Mouse (Mus musculus) hindlimb bud, embryonic 11.5 days (tissue): Measurements from ENCODE around the gene Kdm2b.

ENCODE experiments used
- DNase-seq: peaks from one replicate; pipeline ENCODE4 v3.0.0-alpha.2; 2012; ENCODE audit warnings: low read depth, low spot score; ENCODE audit errors: extremely low spot score

Kdm2b gene

DNA sequence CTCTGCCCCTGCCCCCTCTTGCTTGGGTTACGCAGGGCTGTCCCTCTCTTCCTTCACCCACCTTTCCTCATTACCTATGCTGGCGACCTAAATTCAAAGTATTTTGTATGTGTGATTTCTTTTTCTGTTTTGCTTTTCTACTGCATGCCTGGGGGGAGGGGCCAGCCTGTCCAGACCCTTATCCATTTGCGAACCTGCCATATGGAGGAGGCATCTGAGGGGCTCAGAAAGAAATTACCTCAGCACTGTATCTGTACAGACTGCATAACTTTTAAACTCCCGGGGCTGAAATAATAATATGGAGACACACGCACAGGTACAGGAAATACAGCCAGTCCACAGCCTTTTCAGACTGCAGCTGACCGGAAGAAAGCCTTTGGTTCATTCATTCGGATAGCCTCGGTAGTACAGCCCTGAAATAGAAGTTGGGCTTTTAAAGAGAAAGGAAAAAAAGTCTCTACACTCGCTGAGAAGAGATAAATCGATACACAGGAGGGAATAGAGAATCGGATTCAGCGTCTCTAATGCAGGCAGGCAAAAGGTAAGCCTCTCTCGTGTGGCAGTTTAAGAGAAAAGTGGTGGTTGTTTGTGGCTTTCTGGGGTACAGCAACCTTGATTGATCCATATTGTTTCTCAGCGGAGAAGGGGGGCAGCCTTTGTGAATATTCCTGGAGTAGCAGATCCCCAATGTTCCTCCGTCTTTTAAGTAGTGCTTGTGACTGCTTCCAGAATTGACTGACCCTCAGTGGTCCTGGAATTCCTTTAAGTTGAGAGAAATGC is at the start of gene Kdm2b:
Gene Kdm2b, minus strand, starts transcription at position 273 of the 780 bp plus-strand sequence.
- no peak for DNase-seq

DNA sequence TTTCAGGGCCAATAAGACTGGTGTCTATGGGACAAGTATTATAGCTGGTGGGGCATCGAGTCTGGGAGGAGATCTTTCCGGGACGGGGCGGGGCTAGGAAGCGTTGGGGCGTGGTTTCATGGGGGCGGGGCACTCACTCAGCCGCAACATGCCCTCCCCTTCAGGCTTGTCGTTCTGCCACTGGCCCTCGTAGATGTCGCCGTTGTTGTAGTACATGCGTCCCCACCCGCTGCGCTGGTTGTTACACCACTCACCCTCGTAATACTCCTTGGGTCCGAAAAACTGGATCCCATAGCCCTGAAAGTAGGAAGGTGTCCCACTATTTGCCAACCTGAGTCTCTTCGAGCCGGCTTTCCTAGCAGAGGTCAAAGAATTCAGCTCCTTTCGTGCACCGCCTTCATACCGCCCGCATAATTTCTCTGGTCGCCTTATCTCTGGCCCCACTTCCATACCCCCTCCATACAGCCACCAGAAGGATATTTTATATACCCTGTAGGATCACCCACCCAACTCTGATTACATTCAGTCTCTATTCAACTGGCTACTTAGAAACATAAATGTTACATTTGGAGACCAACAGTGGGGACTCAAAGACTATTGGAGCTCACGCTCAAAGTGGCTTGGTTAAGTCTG is 49.6 kb upstream of the Kdm2b start:
- no peak for DNase-seq

DNA sequence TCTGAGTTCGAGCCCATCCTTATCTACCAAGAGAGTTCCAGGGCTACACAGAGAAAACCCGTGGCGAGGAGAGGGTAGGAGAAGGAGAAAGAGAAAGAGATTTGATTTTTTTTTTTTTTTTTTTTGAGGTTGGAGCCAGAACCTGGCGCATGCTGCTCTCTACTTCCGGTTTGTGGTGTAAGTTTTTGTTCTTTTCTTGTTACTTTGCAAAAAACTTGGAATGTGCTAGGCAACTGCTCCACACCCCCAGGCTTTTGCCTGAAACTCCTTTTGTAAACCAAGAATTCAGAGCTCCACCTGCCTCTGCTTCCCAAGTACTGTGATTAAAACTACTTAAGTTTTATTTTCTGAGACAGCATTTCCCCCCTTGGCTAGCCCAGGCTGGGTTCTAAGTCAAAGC is 48.5 kb upstream of the Kdm2b start:
- DNase-seq = no peak

DNA sequence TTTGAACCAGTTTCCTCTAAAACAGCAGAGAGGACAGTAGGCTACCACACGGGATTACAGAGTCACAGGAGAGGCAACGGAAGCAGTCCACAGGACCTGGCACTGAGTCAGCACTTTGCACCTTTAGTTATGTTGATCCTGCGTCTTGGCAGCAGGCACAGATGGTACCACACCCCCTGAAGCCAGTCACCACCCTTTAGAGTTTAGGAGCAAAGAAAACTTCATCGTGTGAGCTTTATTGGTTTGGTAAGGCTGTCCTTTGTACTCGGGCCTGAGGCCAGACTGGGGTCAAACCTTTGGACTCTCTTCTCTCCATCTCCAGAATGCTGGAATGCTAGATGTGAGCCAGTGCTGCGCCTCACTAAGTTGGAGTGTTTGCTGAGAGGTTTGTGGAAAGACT is 45.9 kb upstream of the Kdm2b start:
- DNase-seq = no peak

DNA sequence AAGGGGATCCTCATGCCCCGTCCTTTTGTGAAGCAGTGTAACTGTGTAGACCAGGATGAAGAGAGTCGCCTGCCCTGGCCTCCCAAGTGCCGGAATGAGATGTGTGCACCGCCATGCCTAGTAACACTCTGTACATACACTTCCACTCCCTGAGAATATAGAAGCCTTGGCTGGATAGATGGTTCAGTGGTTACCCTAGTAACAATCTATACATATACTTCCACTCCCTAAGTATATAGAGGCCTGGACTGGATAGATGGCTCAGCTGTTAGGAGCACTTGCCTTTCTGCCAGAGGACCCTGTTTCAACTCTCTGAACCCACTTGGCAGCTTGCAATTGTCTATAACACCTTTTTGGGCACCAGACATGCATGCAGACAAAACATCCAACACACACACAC is 45.5 kb upstream of the Kdm2b start:
- DNase-seq = no peak

DNA sequence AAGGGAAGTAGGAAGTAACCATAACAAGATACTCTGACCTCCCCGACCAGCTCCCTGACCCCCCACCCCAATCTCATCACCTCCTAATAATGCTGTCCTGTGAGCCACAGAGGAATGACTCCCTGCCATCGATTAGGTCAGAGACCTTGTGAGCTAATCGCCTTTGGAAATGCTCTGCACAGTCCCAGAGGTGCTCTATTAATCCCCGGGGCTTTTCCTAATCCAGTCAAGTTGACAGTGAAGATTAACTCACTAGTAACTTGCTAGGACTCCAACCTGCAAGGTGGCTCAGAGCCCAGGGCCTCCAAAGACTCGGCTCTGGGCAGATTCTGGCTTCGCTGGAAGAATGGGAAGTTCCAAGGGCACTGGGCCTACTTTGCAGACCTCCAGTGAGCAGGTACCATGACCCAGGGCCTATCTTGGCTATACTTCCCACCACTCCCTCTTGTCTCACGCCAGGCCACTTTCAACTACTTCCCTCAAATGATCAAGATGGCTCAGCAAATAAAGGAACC is 44.1 kb upstream of the Kdm2b start:
- DNase-seq = no peak

DNA sequence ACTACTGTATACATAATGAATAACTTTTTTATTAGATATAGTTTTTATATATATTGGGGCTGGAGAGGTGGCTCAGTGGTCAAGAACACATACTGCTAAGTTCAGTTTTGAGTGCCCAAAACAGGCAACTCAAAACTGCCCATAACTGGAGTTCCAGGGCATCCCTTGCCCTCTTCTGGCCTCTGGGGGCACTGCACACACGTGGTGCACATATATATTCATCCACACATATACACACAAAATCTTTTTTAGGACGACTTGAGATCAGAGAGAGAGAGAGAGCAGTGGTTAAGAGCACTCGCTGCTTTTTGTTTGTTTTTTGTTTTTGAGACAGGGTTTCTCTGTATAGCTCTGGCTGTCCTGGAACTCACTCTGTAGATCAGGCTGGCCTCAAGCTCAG is 41.7 kb upstream of the Kdm2b start:
- no peak for DNase-seq

DNA sequence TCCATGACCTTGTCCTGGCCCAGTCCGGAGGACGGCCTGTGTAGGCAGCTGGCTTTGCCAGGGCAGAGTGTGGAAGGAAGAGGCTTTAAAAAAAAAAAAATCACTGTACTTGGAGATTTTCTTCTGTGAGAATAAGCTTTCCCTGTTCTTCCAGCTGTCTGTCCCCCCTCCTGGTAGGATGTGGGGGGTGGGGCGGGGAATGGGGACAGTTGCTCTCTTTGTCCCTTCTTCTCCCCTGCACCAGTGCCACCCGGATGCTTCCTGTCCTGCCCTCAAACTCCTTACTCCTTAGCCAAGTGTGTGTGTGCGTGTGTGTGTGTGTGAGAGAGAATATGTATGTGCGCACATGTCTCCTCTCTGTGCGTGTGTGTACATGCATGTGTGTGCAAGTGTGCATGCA is 40.1 kb upstream of the Kdm2b start:
- no peak for DNase-seq

DNA sequence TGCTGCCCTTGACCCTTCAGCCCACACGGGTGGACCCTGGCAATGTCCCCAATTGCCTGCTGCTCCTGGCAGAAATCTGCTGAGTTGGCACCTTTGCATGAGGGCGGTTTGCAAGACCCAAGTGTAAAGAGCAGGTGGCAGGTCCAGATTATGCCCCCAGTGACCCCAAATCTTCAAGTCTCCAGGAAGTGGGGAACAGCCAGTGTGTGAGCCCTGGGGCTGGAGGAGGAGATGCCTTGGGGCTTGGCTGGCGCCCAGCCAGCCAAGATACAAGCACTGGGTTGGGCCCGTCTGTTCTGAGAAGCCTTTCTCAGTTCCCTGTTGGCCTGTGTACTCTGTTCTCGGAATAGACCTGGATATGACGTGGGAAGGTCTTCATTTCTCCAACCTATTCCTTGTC is 37.8 kb upstream of the Kdm2b start:
- no peak for DNase-seq

DNA sequence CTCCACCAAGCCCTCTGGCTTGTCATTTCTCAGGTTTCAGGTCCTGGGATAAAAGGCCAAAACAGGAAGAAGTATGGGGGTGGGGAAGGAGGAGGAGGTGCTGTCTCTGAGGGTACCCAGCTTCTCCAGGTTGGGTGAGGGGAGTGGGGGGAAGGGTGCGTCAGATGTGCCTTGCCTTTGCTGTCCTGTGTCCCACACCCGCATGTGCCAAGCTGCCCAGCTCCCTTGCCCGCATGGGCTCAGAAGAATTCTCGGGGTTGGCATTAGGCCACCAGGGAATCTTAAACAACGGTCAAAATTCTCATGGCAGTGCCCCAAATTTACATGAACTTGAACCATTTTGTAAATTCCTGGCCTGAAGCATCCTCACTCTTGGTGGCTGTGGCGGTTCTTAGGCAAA is 36.8 kb upstream of the Kdm2b start:
- no peak for DNase-seq

DNA sequence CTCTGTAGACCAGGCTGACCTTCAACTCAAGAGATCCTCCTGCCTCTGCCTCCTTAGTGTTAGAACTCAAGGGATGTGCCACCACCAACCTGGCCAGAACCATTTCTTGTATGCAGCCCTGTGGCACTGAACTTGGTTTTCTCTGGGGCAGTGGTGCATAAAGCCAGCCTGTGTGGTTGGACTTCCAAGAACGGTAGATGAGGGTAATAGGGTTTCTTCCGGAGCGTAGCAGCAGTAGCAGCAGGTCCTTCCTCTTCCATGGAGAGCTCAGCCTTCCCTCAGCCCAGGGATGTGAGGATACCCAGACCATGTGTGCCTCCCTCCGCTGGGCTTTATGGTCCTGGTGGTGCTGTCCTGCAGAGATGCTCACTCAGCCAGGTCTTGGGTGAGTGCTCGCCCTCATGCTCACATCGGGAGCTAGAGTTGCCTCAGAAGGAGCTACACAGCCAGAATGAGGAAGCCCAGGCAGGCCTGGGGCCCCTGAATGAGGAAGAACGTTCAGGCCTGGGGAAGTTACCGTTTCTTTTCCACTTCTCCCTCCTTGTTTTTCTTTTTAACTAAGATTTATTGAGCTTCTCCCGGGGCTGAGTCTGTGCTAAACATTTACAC is 35.4 kb upstream of the Kdm2b start:
- DNase-seq = no peak

DNA sequence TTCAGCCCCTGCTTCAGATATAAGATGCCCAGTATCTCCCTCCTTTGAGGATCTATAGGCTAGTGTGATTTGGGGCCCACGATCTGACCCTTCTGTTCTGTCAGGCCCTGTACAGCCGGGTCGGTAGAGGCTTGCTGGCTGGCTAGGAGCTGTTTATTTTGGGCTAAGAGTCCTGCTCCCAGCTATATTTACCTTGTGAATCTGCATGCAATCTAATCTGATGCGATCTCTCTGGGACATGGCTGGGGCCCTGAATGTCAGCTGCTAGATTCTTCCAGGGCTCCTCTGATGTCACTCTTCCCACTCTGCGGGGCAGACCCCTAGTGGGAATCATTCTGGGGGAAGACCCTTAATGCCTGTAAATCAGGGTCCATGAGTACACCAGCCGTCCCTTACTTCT is 34.7 kb upstream of the Kdm2b start:
- no peak for DNase-seq

DNA sequence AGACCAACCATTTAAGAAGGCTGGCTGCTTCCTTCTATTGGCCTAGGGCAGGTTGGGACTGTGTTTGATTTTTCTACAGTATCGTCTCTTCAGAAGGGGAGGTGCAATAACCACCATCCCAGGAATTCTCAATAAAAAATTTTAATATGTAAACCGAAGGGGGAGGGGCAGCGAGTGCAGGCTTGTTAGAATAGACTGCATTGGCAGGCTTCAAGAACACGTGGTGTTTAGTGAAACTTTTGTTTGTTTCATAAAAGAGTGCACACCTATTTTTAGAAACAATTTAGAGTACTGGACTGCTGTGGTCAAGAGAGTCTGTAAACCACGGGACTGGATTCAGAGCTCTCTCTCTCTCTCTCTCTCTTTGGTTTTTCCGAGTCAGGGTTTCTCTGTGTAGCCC is 33.4 kb upstream of the Kdm2b start:
- DNase-seq = no peak

DNA sequence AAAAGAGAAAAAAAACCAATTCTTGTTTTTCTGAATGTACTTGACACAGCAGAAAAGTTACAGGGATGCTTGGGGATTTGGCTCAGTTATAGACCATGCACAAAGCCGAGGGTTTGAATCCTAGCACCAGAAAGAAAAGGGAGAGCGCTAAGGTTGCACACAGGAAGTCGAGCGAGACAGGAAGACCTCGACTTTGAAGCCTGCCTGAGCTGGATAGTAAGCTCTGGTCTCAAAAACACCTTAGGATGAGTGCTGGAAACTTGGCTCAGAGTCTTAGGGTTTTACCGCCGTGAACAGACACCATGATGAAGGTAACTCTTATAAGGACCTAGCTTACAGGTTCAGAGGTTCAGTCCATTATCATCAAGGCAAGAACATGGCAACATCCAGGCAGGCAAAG is 31.8 kb upstream of the Kdm2b start:
- no peak for DNase-seq

DNA sequence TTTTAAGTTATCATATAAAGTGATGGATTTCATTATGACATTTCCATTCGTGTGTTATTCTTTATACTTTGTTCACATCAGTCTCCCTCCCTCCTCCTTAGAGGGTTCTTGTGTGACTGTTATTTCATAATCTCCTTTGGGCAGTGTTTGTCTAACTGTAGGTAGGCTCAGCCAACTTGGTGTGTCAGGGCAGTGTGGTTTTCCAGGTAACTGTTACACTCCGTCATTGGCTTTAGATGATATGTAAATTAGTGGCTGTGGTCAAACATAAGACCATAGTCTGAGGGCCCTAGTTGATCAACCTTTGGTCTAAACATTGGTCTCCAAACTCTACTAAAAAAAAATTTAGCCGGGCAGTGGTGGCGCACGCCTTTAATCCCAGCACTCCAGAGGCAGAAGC is 30.8 kb upstream of the Kdm2b start:
- DNase-seq = no peak

DNA sequence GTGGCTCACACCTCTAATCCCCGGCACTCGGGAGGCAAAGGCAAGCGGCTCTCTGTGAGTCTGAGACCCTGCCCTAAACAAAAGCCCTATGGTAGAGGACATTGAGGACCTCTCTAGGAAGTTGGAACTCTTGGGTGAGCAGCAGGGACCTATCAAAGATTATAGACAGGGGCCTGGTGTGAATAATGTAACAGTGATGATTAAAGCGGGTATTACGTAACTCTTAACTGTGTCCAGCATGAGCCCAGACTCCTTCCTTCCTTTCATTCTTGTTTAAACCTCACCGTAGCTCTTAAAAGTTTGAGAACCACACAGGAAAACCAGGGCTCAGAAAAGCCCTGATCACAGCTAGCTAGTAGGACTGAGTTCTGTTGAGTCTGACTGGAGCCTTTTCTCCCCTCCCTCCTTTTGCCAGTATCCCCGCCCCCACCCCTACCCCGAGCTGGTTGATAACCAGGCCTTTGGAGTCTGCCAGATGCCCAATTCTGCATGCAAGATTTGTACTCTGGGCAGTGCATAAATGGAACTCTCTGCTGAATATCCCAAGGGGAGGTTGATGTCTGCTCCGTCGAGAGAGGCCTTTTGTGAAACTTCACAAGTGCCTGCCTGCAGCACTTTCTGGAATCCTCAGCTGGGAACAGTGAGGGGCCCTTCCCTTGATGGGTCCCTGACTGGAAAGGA is 29.9 kb upstream of the Kdm2b start:
- DNase-seq = no peak

DNA sequence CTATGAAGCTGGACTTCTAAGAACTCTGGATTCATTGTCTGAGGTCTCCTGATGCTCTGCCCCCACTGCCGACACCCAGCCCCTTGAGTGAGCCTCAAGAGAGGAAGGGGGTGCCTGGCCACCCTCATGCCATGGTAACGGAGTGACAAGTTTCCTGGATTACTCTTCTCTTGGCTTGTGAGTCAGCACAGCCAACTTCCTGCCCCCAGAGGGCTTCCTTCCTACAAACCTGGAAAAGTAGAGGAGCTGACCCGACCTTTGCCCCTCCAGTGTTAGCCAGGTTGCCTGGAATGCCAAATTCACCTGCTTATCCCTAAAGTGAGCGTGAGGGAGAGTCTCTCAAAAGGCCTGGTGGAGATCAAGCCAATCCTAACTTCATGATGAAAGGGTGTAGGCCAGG is 27.9 kb upstream of the Kdm2b start:
- DNase-seq = no peak

DNA sequence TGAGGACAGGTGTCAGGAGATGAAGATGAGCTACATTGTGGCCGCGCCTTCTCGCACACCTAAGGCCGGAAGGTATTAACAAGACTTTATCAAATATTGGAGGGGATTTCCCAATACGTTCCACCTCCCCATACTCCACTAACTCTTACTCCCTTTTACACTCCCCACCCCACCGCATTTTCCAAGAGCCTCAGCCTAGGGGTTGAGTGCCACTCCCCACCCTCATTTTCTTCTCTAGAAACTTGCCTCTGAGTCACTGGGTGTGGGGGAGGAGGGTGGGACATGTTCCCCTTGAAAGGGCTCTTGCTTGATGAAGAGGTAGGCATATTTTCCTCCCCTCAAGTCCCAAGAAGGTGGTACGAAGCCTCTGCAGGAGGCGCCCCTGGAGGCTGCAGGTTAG is 26.3 kb upstream of the Kdm2b start:
- no peak for DNase-seq

DNA sequence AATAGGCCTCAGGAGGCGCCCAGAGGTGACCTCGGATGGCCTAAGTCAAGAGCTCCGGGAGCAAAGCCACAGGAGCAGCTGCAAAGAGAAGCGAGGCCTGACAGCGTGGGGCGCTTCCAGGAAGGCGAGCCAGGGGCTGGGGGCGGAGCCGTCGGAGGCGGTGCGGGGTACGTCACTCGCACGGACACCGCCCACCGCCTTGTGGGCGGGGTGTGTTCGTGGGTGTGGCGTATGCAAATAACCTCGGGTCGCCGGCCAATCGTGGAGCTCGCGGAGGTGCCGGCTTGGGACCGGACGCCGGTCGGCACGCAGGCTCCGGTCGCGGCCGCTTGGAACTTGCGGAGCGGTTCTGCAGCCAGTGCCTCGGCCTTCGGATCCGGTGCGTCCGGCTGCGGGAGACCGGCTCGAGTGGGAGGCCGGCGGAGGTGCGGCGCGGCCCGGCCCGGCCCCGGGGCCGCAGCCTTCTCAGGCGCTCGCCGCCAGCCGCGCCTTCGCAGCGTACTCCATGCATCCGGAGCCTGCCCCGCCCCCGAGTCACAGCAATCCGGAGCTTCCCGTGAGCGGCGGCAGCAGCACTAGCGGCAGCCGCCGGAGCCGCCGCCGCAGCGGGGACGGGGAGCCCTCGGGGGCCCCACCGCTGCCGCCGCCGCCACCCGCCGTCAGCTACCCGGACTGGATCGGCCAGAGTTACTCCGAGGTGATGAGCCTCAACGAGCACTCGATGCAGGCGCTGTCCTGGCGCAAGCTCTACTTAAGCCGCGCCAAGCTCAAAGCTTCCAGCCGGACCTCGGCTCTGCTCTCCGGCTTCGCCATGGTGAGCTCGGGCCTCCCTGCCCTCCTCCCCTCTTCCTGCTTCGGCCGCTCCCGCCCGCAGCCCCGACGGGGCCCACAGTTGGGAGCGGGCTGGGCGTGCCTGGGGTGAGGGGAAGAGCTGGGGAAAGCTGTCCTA is 25.4 kb upstream of the Kdm2b start, which contains the start of gene Orai1:
Gene Orai1, plus strand, starts transcription at position 322 of the 949 bp plus-strand sequence.
- peak; percentile 81 for DNase-seq

DNA sequence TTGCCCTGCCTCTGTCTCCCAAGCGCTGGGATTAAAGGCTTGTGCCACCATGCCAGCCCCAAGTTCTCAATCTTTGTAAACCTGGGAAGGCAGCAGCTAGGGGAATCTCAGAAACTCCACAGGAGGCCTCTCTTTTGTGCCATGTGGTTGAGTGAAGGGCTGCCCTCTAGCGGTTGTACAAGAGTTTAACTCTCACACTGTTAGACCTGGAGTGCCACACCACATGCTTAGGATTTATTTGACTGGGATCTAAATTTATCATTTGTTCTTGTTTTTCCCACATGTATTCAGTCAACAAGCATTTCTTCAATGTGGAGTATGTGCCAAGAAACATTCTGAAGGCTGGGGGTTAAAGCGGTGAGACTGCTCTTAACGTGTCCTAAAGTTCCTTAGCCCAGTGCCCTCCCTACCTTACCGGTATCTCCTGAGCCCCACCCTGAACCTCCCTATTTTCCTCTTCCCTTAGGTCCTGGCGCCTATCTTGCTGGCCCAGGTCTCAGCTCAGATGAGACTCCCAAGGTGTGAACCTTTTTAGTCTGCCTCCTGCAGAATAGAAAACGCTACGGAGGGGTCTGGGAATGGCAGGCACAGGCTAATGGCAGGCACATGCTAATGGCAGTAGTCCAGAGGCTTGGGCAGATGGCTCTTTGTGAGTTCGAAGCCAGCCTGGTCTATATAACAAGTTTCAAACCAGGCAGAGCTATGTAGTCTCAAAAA is 24.1 kb upstream of the Kdm2b start:
- peak; percentile 60 for DNase-seq
